Mouse (Mus musculus) hindlimb bud, embryonic 11.5 days (tissue): ENCODE measurements around the gene Farp2.
A peak's percentile ranks its signal among the peaks of the same experiment; 100 is the strongest.
"Not testable (repeated sequence)": the region's sequence is repeated elsewhere in the genome, so short reads cannot be mapped to it uniquely, and the experiment has no call there.

Source experiments
- DNase-seq: peaks from one replicate; pipeline ENCODE4 v3.0.0-alpha.2; 2012; ENCODE audit warnings: low read depth, low spot score; ENCODE audit errors: extremely low spot score

Farp2 gene

DNA sequence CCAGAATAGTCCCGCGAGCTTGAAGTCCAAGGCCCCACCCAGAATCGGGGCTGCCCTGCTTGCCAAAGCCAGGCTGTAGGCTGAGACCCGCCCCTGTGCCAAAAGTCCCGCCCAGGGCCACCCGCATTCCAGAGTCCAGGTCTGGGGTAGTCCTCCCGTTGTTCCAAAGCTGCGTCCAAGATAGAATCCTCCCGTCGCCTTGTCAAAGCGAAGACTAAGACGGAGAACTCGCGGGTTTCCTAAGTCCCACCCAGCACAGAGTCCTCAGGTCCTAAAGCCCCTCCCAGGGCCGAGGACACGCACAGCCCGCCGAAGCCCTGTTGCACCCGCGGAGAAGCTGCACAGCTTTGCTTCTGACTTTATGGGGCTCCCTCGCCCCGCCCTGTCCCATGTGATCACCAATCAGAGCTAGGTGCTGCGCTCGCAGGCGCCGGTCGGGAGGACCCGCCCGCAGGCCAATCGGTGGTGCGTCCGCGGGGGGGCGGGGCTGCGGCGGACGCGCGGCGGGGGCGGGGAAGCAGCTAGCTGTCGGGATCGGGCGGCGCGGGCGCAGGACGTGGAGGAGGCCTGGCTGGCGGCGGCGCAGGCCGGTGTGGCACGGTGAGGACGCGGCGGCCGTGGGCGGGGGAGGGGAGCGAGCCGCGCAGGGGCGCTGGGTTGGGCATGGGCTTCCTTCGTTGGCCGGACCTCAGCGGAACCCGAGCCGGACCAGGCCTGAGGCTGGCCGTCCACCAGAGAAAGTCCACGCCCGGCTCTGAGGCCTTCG, at the start of gene Farp2:
TSS of gene Farp2 (plus strand) at position 495 of the 766 bp plus-strand sequence.
- DNase-seq = peak; percentile 69

DNA sequence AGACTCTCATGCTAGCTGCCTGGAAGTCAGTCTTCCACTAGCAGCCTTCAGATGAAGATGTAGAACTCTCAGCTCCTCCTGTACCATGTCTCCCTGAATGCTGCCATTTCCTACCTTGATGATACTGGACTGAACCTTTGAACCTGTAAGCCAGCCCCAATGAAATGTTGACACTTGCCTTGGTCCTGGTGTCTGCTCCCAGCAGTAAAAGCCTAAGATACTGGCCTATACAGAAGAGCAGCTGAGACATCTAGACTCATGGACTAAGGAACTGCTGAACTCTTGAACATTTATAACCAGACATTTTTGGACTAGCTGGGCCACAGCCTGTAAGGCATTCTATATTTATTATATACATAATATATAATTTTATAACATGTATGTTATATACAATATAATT, 46.8 kb upstream of the Farp2 start:
- DNase-seq = no peak

DNA sequence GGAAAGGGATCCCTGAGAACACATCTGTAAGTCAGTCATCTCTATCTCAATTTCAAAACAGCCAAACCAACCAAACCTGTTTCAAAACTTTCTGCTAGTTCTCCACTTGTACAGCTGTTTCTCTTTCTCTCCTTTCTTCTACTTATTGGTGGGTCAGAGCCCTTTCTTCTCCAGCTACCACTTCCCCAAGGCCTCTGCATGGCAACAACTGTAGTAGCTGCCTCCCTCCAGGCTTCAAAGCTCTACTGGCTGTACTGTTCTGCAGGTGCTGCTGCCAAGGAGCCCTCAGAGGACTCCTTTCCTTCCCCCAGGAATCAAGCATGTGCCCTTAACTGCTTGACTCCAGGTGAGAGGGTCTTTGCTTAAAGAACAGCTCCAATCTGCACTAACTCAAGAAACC, 46.1 kb upstream of the Farp2 start:
- no peak for DNase-seq

DNA sequence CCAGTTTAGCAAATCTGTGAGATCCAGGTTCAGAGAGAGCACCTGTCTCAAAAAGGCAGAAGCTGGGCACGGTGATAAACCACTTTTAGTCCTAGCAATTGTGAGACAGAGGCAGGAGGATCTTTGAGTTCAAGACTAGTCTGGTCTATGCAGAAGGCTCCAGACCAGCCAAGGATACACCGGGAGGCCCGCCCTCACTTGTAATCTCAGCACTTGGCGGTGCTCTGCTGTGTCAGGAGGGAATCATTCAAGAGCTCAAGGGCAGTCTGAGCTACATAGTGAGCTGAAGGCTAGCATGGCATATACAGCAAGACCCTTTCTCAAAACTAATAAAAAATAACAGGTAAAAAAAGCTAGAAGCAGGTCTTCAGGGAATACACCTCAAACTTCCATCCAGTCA, 43.3 kb upstream of the Farp2 start:
- DNase-seq = no peak

DNA sequence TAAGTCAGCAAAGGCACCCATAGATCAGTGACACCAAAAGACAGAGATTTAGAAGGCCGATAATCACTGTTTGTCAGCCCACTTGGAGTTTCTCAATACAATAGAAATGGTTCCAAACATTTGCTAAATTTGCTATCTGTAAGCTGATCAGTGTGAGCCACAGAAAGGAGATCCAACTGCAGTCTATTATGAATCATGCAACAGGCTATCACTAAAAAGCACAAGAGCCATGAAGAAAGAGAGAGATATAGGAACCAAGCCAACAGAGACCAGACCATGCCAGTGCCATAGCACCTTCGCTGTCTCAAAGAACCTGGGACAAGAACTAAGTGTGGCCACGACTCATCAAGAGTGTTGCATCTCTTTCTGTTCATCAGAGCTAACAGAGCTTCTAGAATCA, 36.2 kb upstream of the Farp2 start:
- no peak for DNase-seq

DNA sequence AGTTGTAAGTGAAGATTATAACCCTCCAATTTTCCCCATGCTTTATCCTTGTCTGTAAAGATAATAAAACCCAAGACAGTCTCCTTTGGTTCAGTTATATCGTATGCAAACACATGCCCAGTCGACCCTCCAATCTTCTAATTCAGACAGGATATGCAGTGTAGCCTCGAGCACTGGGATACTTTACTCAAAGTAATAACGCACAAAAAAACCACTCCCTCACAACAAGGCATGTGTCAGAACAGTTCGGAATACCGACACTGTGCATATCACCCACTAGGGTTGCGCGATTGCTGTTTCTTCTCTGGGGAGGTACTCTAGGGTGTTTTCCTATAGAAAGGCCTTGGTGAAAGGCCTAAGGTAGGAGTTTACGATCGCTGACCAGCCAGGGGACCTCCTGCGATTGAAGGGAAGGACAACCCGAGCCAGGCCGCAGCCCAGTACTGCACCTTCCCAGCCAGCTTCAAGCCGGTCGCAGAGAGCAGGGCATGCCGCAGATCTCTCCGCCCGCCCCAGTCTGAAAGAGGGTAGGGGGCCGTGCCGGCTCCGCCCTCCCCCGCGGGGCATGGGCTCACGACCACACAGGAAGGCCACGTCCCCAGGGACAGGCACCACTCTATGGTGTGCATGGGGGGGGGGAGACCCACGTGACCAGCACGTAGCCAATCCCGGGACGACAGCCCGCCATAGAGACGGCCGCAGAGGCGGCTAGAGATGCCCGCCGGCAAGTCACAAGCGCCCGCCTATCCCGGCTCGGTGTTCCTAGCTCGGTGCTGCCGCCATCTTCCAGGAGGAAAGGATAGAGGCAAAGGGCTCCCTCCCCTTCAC, 33.9 kb upstream of the Farp2 start:
- peak; percentile 78 for DNase-seq

DNA sequence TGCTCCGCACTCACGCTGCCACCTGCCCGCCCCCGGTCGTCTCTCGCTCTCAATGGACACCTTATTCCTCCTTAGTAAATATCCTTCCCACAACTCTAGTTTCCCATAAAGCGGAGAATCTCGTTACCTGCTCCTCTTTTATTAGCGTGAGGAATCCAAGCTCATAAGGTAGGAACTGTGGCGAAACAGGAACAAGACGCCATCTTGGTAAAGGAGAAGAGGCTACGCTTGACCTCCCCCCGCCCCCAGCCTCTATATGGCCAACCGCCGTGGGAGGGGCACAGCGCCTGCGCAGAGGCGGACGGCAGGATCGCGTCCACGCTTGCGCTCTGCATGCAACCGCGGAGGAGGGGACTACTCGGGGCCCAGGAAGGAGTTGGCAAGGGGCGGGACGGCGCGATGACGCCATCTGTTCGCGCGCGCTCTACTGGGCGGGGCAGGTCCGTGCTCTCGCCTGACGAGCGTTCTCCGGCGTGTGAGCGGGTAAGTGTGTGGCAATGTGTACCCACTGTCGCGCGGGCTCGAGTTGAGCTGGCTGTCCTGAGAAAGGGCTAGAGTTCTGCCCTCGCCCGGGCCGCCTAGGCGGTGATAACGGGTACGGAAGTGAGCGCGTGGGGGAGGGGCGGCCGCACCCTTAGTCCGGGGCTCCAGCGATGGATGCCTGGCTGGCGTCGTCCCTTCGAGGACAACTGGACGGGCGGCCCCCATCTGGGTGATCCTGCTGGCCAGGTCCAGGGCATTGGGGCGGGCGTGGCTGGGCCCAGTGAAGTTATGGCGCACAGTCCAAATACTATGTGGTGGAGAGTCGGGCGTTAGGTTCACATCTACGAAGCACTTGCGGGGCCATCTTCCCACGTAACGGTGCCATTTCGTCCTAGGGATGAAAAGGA, 33.0 kb upstream of the Farp2 start, which contains the start of gene Hdlbp:
TSS of gene Hdlbp (minus strand) at position 230 of the 890 bp plus-strand sequence.
- peak; percentile 93 for DNase-seq

DNA sequence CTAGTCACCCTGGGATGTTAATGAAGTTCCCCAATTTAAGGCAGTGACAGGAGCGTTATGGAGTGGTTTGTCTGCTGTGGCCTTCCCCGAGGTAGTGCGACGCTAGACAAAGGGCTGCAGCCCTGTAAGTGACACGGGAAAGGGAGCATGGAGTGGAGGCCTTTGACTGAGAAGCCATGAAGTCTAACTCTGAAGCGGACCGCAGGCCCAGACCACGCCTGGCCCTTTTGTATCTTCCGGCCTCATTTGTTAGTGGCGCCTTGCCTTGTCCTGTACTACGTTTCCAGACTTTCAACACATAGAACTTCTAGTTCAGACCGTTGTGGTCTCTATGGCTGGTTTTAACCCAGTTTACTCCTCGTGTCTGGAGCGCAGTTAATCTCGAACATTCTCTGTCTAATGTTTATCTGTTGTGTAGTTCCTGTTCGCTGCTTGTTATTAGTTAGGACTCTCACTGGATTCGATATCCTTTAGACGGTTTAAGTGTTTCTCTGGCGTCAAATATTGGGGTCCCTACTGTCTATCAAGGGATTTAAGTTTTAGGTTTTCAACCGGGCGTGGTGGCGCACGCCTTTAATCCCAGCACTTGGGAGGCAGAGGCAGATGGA, 32.3 kb upstream of the Farp2 start:
- DNase-seq = peak; percentile 5

DNA sequence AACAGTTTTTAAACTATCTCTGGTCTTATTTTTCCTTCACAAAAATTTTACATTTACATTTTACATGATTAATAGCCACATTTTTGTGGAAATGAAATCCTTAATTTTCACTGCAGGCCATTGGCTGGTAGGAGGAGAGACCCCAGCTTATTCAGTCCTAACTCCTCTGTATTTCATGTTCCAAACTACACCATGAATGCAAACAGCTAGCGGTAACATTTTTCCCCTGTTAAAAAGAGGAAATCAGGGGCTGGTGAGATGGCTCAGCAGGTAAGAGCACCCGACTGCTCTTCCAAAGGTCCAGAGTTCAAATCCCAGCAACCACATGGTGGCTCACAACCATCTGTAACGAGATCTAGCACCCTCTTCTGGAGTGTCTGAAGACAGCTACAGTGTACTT, 25.6 kb upstream of the Farp2 start:
- not testable (repeated sequence) for DNase-seq

DNA sequence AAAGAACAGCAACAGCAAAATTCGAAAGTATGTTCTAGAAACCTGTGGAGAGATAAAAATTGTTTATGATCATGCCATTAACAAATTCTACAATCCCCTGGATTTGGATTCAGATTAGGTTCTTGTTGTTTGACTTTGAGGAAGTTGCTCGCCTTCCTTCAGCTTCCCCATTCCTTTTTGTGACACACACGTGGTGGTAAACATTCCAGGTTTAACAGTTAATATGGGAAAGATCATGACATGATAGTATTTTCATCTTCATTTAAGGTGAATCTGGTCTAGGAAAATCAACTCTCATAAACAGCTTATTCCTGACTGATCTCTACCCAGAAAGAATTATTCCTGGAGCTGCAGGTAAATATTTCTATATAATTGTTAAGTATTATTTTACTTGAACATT, 16.6 kb upstream of the Farp2 start:
- no peak for DNase-seq

DNA sequence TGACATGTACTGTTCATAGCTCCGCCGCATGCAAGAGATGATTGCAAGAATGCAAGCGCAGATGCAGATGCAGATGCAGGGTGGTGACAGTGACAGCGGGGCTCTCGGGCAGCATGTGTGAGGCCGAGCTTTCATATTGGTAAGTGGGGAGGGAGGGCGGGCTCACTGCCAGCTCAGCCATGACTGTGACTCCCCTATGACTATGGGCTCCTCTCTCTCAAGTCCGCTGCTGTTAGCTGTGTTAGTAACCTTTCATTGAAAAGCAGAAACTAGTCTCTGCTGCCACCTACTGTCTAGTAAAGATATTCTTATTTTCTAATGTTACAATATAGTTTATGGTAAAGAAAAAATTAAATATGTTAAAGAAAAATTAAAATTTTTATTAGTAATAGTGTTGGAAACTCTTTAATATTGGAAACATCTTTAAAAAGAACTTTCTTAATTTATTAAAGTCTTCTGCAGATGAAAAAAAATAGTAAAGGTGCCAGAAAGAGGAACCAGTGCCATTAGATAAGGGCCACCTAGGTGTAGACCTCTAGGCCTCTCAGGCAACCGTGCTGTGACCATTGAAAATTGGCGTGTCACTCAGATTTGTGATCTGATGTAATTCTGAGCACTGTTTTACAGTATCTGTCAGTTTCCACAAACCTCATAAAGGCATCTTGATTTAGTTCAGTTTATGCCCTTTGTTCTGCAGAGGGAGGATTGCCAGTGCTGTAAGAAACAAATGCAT, 4.8 kb upstream of the Farp2 start:
- peak; percentile 31 for DNase-seq

DNA sequence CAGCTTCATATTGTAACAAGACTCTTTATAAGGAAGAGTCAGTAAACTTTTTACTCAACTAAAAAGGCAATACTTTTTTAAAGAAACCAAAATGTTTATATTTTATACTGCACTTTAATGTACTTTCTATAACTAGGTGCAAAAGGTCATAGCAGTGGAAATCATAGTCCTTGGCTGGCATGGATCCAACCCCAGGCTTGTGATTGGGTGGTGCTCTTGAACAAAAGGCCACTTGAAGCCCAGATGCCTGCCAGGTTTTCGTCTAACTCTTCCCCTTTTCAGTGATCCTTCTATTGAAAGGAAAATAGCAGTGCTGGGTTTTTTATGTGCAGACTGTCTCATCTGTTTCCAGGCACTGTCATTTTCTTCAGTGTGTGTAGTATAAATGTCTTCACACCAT, 3.3 kb upstream of the Farp2 start:
- DNase-seq = not testable (repeated sequence)

DNA sequence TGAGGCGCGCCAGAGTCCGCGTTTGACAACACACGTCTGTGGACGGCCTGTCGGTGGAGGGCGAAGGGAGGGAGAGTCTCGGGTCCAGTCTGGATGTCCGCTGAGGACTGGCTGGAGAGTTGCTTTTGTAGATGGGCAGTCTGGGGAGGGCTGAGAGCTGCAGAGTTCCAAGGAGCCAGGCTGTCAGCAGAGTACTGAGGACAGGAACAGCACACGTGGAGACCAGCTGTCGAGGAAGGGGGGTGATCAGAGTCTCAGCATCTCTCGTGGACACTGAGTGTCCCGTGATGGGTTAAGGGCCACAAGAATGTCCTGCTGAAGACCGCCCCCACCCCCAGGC, 442 bp downstream of the Farp2 start:
- no peak for DNase-seq

DNA sequence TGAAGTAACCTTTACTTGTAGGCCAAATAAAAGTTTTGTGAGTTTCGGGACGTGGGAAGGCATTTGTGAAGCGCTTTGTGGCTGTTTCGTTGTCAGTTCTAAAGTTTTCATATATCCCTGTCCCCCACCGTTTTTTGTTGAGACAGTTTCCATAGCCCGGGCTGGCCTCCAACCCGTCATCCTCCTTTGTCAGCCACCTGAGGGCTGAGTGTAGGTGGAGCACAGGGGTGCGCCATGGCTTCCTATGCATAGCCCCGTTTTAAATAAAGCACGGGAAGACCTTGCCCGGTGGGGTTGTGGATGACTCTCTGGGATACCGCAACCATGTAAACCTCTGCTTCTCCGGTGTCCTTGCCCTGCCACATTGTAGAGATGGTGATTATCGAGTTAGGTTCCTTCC, 1.3 kb downstream of the Farp2 start:
- no peak for DNase-seq

DNA sequence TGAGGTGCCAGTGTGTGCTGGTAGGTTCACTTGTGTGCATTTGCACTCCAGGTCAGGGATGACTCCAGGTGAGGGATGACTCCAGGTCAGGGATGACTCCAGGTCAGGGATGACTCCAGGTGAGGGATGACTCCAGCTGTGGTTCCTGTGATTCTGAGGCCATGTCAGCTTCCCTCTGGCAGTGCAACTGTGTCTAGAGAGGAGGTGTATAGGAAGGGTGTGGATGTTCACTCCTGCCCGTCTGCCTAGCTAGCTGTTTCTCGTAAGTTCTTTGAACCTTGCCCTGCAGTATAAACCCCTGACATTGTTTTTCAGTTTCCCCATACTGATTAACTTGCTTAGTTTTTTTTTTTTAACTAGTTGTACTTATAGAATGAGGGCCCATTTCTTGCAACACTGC, 9.6 kb downstream of the Farp2 start:
- no peak for DNase-seq

DNA sequence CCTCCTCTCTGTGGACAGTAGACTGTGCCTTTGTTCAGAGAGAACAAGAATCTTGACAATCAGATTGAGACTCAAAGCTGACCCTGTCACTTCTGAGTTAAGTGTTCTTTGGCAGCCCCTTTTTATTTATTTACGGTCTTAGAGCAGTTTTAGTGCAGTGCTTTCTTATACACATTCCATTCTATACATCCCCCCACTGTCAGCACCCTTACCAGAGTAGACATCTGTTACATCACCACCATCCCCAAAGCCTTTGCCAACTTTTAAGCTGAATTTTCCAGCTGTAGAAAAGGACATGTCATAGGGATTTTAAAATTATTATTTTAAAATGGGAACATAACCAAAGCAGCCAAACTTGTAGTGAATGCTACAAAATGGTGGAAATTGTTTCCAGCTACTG, 10.4 kb downstream of the Farp2 start:
- no peak for DNase-seq

DNA sequence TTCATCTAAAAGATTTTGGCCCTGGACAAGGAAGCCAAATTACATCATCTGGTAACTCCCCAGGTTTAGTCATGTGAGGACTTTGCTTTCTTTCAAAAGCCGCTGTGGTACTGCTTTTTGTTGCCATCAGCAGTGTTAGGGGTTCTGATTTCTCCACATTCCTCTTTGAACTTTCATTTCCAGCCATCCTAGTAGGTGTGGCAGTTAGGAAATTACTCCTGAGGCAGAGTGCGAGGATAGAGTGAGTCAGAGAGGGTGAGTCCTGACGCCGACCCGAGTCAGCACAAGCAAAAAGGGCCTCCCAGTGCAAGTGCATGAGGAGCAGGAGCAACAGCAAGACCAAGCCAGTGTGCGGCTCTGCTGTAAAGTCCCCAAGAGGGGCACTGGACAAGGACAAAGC, 17.9 kb downstream of the Farp2 start:
- DNase-seq = no peak

DNA sequence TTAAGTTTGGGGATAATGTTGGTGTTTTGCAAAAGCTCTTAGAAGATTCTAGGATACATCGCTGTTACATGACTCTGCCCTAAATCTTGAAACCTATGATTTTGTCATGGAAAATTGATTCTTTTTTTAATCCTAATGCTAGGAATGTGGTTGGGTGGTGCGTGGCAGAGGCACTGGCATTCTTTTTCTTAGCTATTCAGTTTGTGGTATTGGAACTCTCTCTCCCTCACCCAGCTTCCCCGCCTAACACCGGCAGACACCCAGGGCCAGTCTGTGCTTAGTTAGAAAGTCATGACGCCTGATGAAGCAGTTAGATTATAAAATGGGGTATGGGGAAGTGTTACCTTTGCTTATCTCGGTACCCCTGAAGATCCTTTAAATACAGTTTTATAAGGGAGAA, 25.3 kb downstream of the Farp2 start:
- DNase-seq = no peak

DNA sequence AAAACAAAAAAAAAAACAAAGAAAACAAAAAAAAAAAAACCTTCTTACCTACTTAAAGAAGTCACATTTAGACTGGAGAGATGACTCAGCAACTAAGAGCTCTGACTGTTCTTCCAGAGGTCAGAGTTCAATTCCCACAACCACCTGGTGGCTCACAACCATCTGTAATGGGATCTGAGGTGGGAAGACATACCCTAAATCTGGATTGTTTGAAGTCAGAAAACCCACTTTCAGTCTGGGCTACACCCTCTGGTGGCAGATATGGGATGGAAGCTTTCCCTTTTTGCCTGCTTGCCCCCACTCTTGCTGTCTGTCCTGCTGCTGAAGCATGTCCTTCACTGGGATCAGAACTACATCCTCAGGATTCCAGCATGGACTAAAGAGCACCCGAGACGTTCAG, 31.3 kb downstream of the Farp2 start:
- DNase-seq = no peak

DNA sequence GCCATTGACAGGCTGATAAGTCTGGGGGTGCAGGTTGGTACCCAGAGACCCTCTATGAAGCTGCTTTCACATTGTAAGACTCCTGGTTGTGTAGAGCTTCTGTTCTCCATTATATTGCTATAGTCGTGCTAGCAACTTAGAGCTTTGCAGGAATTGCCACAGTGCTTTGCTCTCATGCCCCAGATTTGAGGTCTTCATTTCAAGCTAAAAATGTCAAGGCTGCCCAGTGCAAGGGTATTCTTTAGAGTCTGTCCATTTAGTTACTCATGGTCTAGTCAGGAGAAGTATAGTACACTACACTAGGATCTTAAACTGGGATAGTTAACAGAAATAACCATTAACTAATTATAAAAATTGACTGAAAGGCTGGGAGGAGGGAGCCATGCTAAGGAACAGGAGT, 35.4 kb downstream of the Farp2 start:
- no peak for DNase-seq
